Mouse (Mus musculus) hindbrain, embryonic 12.5 days (tissue): ENCODE results near the gene Inpp4b. TPM values are rescaled to one million over a fixed set of nuclear protein-coding genes. Genes with fewer than 3 reads are reported as not detected.

Experiments used
- ATAC-seq: fragments of 200-750 bp; cut with Nextera tagmentation; 2 replicates; pipeline ENCODE4 v1.8.0; 2017; ENCODE audit warnings: moderate TSS enrichment; ENCODE audit not compliant: low FRiP score
- H3K27ac ChIP-seq: fragments of 300-500 bp; sonication (generic); 2 replicates; pipeline ENCODE4 v1.5.1; 2016; ENCODE audit warnings: mild to moderate bottlenecking
- H3K27me3 ChIP-seq: fragments of 300-500 bp; sonication (generic); 2 replicates; pipeline ENCODE4 v1.6.1; 2016; ENCODE audit warnings: mild to moderate bottlenecking
- H3K36me3 ChIP-seq: fragments of 300-500 bp; sonication (generic); 2 replicates; pipeline ENCODE4 v1.6.1; 2016; ENCODE audit warnings: mild to moderate bottlenecking
- H3K4me1 ChIP-seq: fragments of 300-500 bp; sonication (generic); 2 replicates; pipeline ENCODE4 v1.6.1; 2016
- H3K4me2 ChIP-seq: fragments of 300-500 bp; sonication (generic); replicated peaks from 2 replicates; pipeline ENCODE4 v1.6.1; 2016; ENCODE audit warnings: mild to moderate bottlenecking
- H3K4me3 ChIP-seq: fragments of 300-500 bp; sonication (generic); 2 replicates; pipeline ENCODE4 v1.5.1; 2016; ENCODE audit warnings: mild to moderate bottlenecking
- H3K9ac ChIP-seq: fragments of 300-500 bp; sonication (generic); 2 replicates; pipeline ENCODE4 v1.6.1; 2016; ENCODE audit warnings: mild to moderate bottlenecking, moderate library complexity
- H3K9me3 ChIP-seq: fragments of 300-500 bp; sonication (generic); replicated peaks from 2 replicates; pipeline ENCODE4 v1.6.1; 2016; ENCODE audit warnings: mild to moderate bottlenecking
- WGBS: fragments of 180-500 bp; shearing (Covaris S2); methylation state at CpG from one replicate; pipeline ENCODE4 v1.1.7; 2016; 5-methylcytosine and 5-hydroxymethylcytosine counted together
- polyA plus RNA-seq: library from polyadenylated mRNA; unstranded; fragments of >200 nt; fragmentation: Nextera tagmentation; extraction: Ambion mirVana; gene quantifications from 2 replicates; pipeline ENCODE4 v1.2.1, GENCODE M21; 2016

Inpp4b gene
- polyA plus RNA-seq, 1 experiment from 2014 or later = 9.6 TPM

DNA sequence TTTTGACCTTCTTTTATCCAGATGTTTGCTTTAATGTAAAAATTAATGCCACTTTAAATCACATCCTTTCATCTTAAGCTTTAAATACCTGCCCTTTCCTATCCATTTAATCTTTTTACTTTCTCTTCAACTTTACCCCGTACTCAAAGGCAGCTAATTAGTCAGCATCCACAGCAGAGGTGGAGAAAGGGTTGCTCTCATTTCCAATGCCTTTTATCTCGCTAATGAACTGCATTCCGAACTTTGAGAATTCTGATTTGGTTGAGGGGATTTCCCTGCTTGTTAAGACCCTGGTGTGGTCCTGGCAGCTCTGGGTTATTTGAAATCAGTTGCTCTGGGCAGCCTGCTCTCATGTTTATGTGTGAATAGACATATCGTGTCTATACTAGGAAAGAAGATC is 185.3 kb downstream of the Inpp4b start:
- Histone ChIP-seq H3K27ac (no peak overlapping the region), H3K4me3 (no peak overlapping the region), H3K36me3 (no peaks in the 10 kb centered on the region), H3K27me3 (no peaks in the 10 kb centered on the region), H3K4me2 (no peak overlapping the region), H3K4me1 (no peaks in the 10 kb centered on the region), H3K9me3 (no peaks in the 10 kb centered on the region), H3K9ac (no peak overlapping the region)
- WGBS = 26% methylated on average over 4 of the region's 4 CpGs
- ATAC-seq = no peak

DNA sequence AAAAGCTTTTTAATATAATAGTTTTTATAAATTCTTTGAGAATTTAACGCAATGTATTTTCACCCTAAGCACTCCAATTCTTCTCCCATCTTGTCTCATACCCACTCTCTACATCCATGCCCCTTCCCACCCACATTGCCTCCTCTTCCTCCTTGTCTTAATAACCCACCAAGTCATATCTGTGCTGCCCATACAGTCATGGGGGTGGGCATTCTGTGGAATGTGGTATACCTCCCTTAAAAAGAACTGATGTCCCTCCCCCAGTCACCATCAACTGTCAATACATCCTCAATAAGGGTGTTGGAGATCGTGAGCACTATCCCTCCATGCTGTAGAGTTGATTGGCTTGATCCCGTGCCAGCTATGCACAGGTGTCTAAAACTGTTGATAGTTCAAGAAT is 196.0 kb downstream of the Inpp4b start:
- no peak overlapping the region for H3K9ac ChIP-seq
- no peaks in the 10 kb centered on the region for H3K27me3 ChIP-seq
- no peaks in the 10 kb centered on the region for H3K9me3 ChIP-seq
- no peaks in the 10 kb centered on the region for H3K36me3 ChIP-seq
- no peaks in the 10 kb centered on the region for H3K4me1 ChIP-seq
- ATAC-seq = no peak
- H3K27ac ChIP-seq = no peak overlapping the region
- H3K4me2 ChIP-seq = no peak overlapping the region
- 95% methylated on average over 3 of the region's 3 CpGs for WGBS
- H3K4me3 ChIP-seq = no peak overlapping the region

DNA sequence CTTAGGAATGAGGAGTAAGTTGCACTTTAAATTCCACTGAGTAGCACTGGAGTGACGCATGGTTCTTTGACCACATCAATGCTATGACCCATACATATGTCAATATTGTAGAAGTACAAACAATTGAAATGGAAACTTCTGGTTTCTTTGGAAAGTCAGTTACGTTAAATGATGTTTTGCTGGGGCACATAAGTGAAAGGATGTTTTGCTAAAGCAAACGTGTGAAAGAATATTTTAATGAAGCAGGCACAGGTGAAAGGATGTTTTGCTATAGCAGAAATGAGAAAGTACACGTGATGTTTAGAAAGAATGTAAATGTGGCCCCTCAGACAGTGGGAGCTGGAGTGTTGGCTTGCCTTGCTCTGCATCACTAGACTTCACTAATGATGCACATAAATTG is 216.2 kb downstream of the Inpp4b start:
- Histone ChIP-seq H3K4me1 (no peaks in the 10 kb centered on the region), H3K9me3 (no peaks in the 10 kb centered on the region), H3K36me3 (no peaks in the 10 kb centered on the region), H3K27ac (no peak overlapping the region), H3K27me3 (no peaks in the 10 kb centered on the region), H3K9ac (no peak overlapping the region), H3K4me2 (no peak overlapping the region), H3K4me3 (no peak overlapping the region)
- ATAC-seq = no peak
- WGBS = 84% methylated on average over 4 of the region's 4 CpGs

DNA sequence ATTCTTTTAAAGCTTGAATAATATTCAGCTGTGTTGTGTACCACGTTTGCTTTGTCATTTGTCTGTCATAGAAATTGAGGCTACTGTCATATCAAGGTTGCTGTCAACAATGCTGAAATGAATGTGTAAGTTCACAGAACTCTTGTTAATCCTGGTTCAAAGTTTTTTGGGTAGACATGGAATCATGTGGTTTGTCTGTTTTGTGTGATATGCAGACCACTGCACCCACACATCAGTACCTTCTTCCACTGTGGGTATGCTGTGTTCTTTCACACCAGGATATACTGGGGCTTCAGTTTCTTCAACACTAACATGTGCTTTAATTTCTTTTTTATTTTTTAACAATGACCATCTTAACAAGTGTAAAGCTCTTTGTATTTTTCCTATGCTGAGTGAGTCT is 220.0 kb downstream of the Inpp4b start:
- WGBS = 74% methylated on average over 1 of the region's 1 CpGs
- no peaks in the 10 kb centered on the region for H3K36me3 ChIP-seq
- no peaks in the 10 kb centered on the region for H3K27me3 ChIP-seq
- ATAC-seq = no peak
- H3K9ac ChIP-seq = no peak overlapping the region
- H3K9me3 ChIP-seq = no peaks in the 10 kb centered on the region
- no peaks in the 10 kb centered on the region for H3K4me1 ChIP-seq
- no peak overlapping the region for H3K27ac ChIP-seq
- no peak overlapping the region for H3K4me2 ChIP-seq
- no peak overlapping the region for H3K4me3 ChIP-seq

DNA sequence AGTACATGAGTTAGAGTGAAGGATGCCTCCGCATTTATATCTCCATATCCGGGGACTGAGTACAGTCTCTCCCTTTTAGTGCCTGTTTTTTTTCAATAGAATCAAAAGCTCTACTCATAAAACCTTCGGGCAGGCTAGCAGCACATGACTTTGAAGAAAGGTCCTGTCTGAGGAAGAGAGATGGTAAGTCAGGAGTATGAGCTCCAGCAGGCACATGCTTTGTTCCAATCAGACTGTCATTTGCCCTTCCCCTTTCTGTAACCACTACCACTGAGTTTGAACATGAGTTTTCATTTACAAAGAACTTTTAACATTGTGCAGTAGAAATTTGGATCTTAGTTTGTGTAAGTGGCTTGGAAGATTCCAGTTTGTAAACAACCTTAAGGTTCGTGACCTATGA is 223.1 kb downstream of the Inpp4b start:
- WGBS = 88% methylated on average over 4 of the region's 4 CpGs
- Histone ChIP-seq H3K4me3 (no peak overlapping the region), H3K4me2 (no peak overlapping the region), H3K9ac (no peak overlapping the region), H3K27me3 (no peaks in the 10 kb centered on the region), H3K27ac (no peak overlapping the region), H3K4me1 (no peaks in the 10 kb centered on the region), H3K36me3 (no peaks in the 10 kb centered on the region), H3K9me3 (no peaks in the 10 kb centered on the region)
- ATAC-seq = no peak

DNA sequence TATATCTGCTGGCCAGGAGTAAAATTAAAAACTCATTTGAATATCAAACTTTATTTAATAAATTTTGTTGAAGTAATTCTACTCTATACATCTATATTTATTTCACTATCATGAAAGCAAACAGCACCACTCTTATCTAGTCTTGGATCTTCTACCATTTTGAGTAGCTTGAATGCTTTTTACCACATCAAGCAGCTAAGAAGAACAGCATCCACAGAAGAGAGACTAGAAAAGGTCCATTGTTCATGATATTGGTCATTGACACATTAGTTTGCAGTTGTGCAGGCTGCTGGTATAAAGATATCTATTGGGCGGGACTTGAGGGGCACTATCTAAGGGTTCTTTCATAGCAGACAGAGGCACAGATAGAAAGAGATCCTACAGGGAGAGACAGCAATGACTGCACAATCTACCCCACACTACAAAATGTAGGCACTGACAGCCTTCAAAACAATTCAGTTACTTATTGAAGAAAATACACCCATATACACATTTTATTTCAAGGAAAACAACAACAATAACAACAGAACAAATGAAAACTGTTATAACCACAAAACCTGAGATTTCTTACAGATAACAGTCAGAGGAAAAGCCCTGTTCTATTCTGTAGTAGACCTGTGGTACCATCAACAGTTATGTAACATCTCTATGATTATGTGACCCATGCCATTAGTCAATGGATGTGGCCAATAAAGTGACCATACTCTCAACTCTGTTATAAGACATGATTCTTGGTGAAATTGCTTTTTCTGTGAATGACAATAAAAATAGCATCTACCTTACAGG is 230.2 kb downstream of the Inpp4b start:
- H3K36me3 ChIP-seq = no peaks in the 10 kb centered on the region
- no peak overlapping the region for H3K27ac ChIP-seq
- no peaks in the 10 kb centered on the region for H3K4me1 ChIP-seq
- no peaks in the 10 kb centered on the region for H3K27me3 ChIP-seq
- no peak overlapping the region for H3K9ac ChIP-seq
- no peak for ATAC-seq
- no peak overlapping the region for H3K4me2 ChIP-seq
- H3K4me3 ChIP-seq = no peak overlapping the region
- WGBS = 73% methylated on average over 1 of the region's 1 CpGs
- no peaks in the 10 kb centered on the region for H3K9me3 ChIP-seq

DNA sequence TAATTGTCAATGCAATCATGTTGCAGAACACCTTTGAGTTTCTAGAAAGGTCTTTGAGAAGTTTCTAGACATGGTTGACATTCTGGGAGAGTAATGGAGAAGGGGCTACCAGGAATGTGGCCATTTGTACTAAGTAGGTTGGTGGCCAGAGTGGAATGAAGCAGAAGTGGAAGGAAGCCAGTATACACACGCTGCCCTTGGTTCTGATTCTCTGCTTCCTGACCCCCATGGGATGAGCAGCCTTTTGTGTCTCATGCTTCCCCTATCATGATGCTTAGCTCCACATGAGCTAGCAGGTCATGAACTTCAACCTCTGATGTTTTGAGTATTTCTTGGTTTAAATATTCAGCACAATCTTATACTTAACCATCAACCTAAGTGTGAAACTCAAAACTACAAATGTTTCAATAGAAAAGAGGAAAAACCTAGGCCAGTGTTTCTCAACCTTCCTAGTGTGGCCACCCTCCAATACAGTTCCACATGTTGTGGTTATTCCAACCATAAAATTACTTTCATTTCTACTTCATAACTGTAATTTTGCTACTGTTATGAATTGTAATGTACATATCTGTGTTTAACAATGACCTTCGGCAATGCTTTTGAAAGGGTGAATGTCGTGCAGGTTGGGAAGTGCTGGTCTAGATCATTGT is 233.0 kb downstream of the Inpp4b start:
- Histone ChIP-seq H3K4me1 (no peaks in the 10 kb centered on the region), H3K36me3 (no peaks in the 10 kb centered on the region), H3K27me3 (no peaks in the 10 kb centered on the region), H3K9ac (no peak overlapping the region), H3K27ac (no peak overlapping the region), H3K4me2 (no peak overlapping the region), H3K4me3 (no peak overlapping the region), H3K9me3 (no peaks in the 10 kb centered on the region)
- ATAC-seq = no peak
- 90% methylated on average over 3 of the region's 3 CpGs for WGBS

DNA sequence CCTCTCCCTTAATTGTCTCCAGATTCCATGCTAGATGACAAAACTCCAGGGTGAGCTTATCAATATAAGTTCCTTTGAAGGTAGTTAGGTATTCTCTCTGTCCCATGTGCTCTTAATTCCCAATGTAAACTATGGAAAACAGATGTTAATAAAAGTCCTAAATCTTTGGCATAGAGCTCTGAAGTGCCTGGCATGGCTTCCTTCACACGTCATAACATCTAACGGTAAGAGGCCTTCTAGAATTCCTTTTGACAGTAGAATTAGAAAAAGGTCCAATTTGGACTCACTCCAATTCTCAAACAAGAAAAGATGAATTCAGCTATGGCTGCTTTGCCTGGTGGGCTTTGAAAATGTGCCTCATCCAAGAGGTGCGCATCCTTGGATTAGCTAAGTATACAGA is 236.6 kb downstream of the Inpp4b start:
- no peak overlapping the region for H3K4me2 ChIP-seq
- no peaks in the 10 kb centered on the region for H3K36me3 ChIP-seq
- no peaks in the 10 kb centered on the region for H3K9me3 ChIP-seq
- H3K9ac ChIP-seq = no peak overlapping the region
- no peak overlapping the region for H3K27ac ChIP-seq
- no peak for ATAC-seq
- WGBS = 80% methylated on average over 3 of the region's 3 CpGs
- H3K27me3 ChIP-seq = no peaks in the 10 kb centered on the region
- H3K4me3 ChIP-seq = no peak overlapping the region
- no peaks in the 10 kb centered on the region for H3K4me1 ChIP-seq

DNA sequence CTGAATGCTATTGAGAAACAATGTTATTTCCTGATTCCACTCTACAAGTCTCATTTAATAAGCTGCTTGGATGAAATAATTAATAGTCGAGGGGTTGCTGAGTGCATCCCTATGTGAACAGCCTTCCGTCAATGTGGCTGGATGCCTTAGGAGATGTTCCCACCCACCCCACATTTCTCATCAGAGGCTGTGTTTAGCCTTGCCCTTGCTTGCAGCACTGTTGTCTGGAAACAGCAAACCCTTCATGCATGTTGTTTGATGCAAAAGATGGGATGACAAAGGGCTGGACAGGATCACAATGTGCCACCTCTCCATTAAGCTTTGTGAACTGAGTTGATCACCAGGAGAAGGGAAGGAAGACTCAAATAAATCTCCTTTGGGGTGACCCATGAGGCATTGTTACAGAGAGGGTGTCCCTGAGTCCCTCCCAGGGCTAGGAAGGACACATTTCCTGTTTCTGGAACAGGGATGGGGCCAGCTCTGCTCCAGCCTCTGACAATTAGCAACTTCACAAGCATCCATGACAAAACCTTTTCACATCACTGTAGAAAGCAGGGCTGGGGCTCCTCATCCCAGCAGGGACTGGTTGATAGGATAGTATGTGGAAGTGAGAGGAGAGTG is 239.6 kb downstream of the Inpp4b start:
- no peak for ATAC-seq
- no peaks in the 10 kb centered on the region for H3K27me3 ChIP-seq
- WGBS = 72% methylated on average over 2 of the region's 2 CpGs

DNA sequence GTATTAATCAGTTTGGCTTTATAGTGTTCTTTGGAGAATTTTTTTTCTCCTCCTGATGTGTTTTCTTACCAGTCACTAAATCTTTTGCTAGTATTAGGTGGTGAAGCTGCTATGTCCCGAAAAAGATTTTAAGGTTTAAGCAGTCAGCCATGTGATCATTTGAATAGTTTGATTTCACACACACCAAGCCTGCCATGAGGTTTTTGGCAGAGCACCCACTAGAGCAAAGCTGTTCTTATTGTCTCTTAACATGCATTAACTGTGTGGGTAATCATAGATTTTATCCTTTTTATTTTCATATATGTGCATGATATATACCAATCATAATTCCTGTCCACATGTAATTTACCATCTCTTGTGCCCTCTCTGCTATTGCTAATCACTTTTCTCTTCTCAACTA is 240.6 kb downstream of the Inpp4b start:
- no peaks in the 10 kb centered on the region for H3K4me1 ChIP-seq
- no peaks in the 10 kb centered on the region for H3K9me3 ChIP-seq
- H3K27ac ChIP-seq = no peak overlapping the region
- H3K27me3 ChIP-seq = no peaks in the 10 kb centered on the region
- H3K9ac ChIP-seq = no peak overlapping the region
- WGBS = 70% methylated on average over 1 of the region's 1 CpGs
- no peaks in the 10 kb centered on the region for H3K36me3 ChIP-seq
- ATAC-seq = no peak
- H3K4me3 ChIP-seq = no peak overlapping the region
- no peak overlapping the region for H3K4me2 ChIP-seq

More for the DNA sequence above, 239.6 kb downstream of the Inpp4b start:
- no peaks in the 10 kb centered on the region for H3K36me3 ChIP-seq
- H3K9ac ChIP-seq = no peak overlapping the region
- H3K9me3 ChIP-seq = no peaks in the 10 kb centered on the region
- H3K4me2 ChIP-seq = no peak overlapping the region
- H3K4me3 ChIP-seq = no peak overlapping the region
- H3K4me1 ChIP-seq = no peaks in the 10 kb centered on the region
- H3K27ac ChIP-seq = no peak overlapping the region

DNA sequence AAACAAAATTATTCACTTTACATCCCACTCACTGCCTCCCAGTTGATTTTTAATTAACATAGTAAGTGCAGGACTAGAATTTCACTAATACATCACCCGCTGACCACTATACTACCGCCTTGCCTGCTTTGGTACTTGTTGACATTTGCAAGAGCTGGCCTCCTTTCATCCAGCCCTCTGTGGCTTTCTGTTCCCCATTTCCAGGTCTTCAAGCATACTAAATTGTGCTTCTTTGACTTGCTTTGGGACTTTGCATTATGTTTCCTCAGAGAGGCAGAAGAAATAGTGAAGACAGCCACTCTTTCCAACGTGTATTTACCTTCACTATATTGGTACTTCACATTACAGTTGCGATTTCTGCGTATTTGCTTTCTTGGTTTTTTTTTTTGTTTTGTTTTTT is 244.4 kb downstream of the Inpp4b start:
- Histone ChIP-seq H3K4me1 (no peaks in the 10 kb centered on the region), H3K27ac (no peak overlapping the region), H3K9ac (no peak overlapping the region), H3K4me3 (no peak overlapping the region), H3K27me3 (no peaks in the 10 kb centered on the region), H3K9me3 (no peaks in the 10 kb centered on the region), H3K36me3 (no peaks in the 10 kb centered on the region), H3K4me2 (no peak overlapping the region)
- WGBS = 89% methylated on average over 5 of the region's 5 CpGs
- ATAC-seq = no peak

DNA sequence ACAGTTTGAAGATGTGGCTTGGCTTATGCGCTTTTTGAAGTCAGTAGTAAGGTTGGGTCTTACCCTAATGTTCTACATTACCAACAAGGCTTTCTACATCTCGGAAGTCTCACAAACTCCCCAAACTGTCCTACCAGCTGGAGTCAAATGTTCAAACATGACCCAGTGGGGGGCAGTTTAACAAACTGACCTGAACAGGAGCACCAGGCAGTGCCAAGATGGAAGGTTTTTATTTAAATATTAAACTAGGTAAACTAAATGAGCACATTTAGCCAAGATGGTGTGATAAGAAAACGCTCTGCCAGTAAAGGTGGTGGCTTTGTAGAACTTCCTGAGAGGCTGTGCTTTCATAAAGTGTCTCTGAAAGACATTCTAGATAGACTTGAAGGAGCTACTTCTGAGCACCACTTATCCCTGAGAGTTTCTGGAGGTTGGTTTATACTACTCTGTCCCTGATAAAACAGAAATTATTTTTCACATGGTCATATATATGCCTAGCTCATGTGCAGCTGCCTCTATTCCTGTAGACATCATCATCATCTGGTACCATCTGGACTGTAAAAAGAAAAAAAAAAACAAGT is 251.9 kb downstream of the Inpp4b start:
- Histone ChIP-seq H3K9ac (no peak overlapping the region), H3K4me3 (no peak overlapping the region), H3K36me3 (no peaks in the 10 kb centered on the region), H3K4me2 (no peak overlapping the region), H3K9me3 (no peaks in the 10 kb centered on the region), H3K27ac (no peak overlapping the region), H3K27me3 (no peaks in the 10 kb centered on the region), H3K4me1 (no peaks in the 10 kb centered on the region)
- ATAC-seq = no peak
- WGBS = 89% methylated on average over 3 of the region's 3 CpGs
